Mouse (Mus musculus): ENCODE measurements around the gene Mycbpap. TPM values are rescaled to one million over a fixed set of nuclear protein-coding genes. Genes with fewer than 3 reads are reported as not detected.

Mycbpap gene
- not detected for total RNA-seq (2023)

GRCm38 (mm10) chr11:94521219-94521843, at the start of gene Mycbpap:
TSS of gene Mycbpap (minus strand) at chr11:94521742.

GRCm38 (mm10) chr11:94564437-94565150, 43.1 kb upstream of the Mycbpap start, which contains the start of gene Chad:
TSS of gene Chad (plus strand) at chr11:94565047.

GRCm38 (mm10) chr11:94548888-94549690, 27.5 kb upstream of the Mycbpap start, which contains the start of gene Rsad1:
TSS of gene Rsad1 (minus strand) at chr11:94549255.

GRCm38 (mm10) chr11:94499661-94500152, 21.8 kb downstream of the Mycbpap start, which contains the start of gene Epn3:
TSS of gene Epn3 (minus strand) at chr11:94499974.

GRCm38 (mm10) chr11:94486001-94486400, 35.5 kb downstream of the Mycbpap start, which contains the start of gene Spata20:
TSS of gene Spata20 (minus strand) at chr11:94486179.

GRCm38 (mm10) chr11:94473707-94474543, 47.6 kb downstream of the Mycbpap start, which contains the start of gene Cacna1g:
TSS of gene Cacna1g (minus strand) at chr11:94474198.

Other genes with a start within 250 kb of the Mycbpap start
- gene Gm21885, start 239.9 kb downstream of the Mycbpap start, total RNA-seq (2023): not detected
- 108 TPM for gene Luc7l3, start 199.8 kb downstream of the Mycbpap start, total RNA-seq (2023)
- 49.0 TPM for gene Ankrd40, start 193.7 kb downstream of the Mycbpap start, total RNA-seq (2023)
- gene Abcc3, start 128.7 kb downstream of the Mycbpap start, total RNA-seq (2023): 4.5 TPM
- not detected for gene Cacna1g, start 47.5 kb downstream of the Mycbpap start, total RNA-seq (2023)
- not detected for gene Spata20, start 35.6 kb downstream of the Mycbpap start, total RNA-seq (2023)
- not detected for gene Epn3, start 21.8 kb downstream of the Mycbpap start, total RNA-seq (2023)
- 5.4 TPM for gene Rsad1, start 27.5 kb upstream of the Mycbpap start, total RNA-seq (2023)
- not detected for gene Chad, start 43.3 kb upstream of the Mycbpap start, total RNA-seq (2023)
- gene Acsf2, start 80.1 kb upstream of the Mycbpap start, total RNA-seq (2023): 27.1 TPM
- 55.8 TPM for gene Lrrc59, start 108.0 kb upstream of the Mycbpap start, total RNA-seq (2023)
- gene Mrpl27, start 132.0 kb upstream of the Mycbpap start, total RNA-seq (2023): 21.0 TPM
- 1.4 TPM for gene Eme1, start 132.2 kb upstream of the Mycbpap start, total RNA-seq (2023)
- gene Xylt2, start 155.8 kb upstream of the Mycbpap start, total RNA-seq (2023): 42.7 TPM
- gene Gm11541, start 182.8 kb upstream of the Mycbpap start, total RNA-seq (2023): not detected
- gene Cdc34b, start 220.0 kb upstream of the Mycbpap start, total RNA-seq (2023): not detected

Data from CD8-positive naive resting alpha-beta T cell, adult 57 days (primary cell).